ENCODE assay signal across 18 mouse cellular contexts in genomic region chr12:42008827-42009383, GRCm38 (mm10).
"Had no signal": no experiment of that assay in that cellular context is flagged by ENCODE, and none has a peak within 500 bp of the region (broad histone marks: within the 10 kb centered on the region; RNA-seq: fewer than 3 reads in every experiment).

No protein-coding gene starts in this region.

- DNase-seq: lung, embryonic 14.5 days; lung, postnatal 10 days; lung, postnatal 4 days; midbrain, embryonic 14.5 days; retina, postnatal 1 day; right cerebral cortex, adult 18-20 months; right cerebral cortex, postnatal 25 days; right cerebral cortex, postnatal 4 days; spleen, adult 18-20 months; thymus, adult 18-20 months; thymus, postnatal 14 days; thymus, postnatal 36 days had no signal

- H3K36me3 ChIP-seq: midbrain, embryonic 10.5 days; midbrain, embryonic 12.5 days; neural tube, embryonic 13.5 days; neural tube, embryonic 15.5 days had no signal

- H3K27me3 ChIP-seq: midbrain, embryonic 12.5 days; neural tube, embryonic 13.5 days; neural tube, embryonic 15.5 days had no signal

- H3K27ac ChIP-seq: midbrain, embryonic 10.5 days; midbrain, embryonic 12.5 days; neural tube, embryonic 13.5 days; neural tube, embryonic 15.5 days had no signal

- H3K9me3 ChIP-seq: midbrain, embryonic 10.5 days; midbrain, embryonic 12.5 days; neural tube, embryonic 13.5 days; neural tube, embryonic 15.5 days had no signal

- H3K9ac ChIP-seq: lung, embryonic 14.5 days; midbrain, embryonic 12.5 days; neural tube, embryonic 13.5 days; neural tube, embryonic 15.5 days had no signal

- H3K4me2 ChIP-seq: lung, embryonic 14.5 days; midbrain, embryonic 12.5 days; neural tube, embryonic 13.5 days; neural tube, embryonic 15.5 days had no signal

- H3K4me3 ChIP-seq: midbrain, embryonic 10.5 days; midbrain, embryonic 12.5 days; myocyte; neural tube, embryonic 13.5 days; neural tube, embryonic 15.5 days had no signal

- H3K4me1 ChIP-seq: midbrain, embryonic 10.5 days; midbrain, embryonic 12.5 days; neural tube, embryonic 15.5 days had no signal

- ATAC-seq: midbrain, embryonic 16.5 days had no signal
